Mouse (Mus musculus) thymus, adult 2 months (tissue): ENCODE data around the gene Srrm4.

Experiments used
- CTCF ChIP-seq: fragments of 200-500 bp; IDR thresholded peaks from 2 replicates; pipeline ENCODE4 v1.5.1; 2012; ENCODE audit warnings: mild to moderate bottlenecking, control low read depth, low read length, moderate library complexity, borderline replicate concordance; ENCODE audit not compliant: control insufficient read depth, poor library complexity, insufficient read depth; ENCODE audit errors: extremely low read depth
- POLR2A ChIP-seq: fragments of 200-500 bp; IDR thresholded peaks from 2 replicates; pipeline ENCODE4 v1.6.1; 2012; ENCODE audit warnings: mild to moderate bottlenecking, low read length, control low read depth, moderate library complexity; ENCODE audit not compliant: control insufficient read depth, poor library complexity, insufficient read depth; ENCODE audit errors: extremely low read depth

DNA sequence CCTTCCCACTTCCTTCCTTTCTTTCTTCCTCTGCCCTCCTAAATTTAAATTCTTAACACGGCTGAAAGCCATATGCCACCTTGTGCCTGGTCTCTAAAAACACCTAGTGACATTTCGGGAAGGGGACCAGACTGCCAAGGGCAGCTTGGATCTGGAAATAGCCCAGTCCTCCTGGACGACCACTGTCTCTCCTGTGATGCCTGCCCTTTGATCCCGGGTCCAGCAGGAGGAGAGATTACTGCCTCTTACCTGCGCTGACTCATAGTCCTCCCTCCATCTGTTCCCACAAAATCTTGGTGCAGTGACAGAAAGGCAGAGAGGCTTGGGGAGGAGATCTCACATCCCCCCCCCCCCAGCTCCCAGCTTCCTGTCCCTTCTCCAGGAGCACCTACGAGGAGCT lies 27.9 kb downstream of the Srrm4 start:
- TF ChIP-seq CTCF (no peak), POLR2A (no peak)
